Comparison of ENCODE assay signal across 17 mouse cellular contexts in genomic region chr6:140095416-140095815, GRCm38 (mm10). TPM values are rescaled to one million over a fixed set of nuclear protein-coding genes. Genes with fewer than 3 reads are reported as not detected.
DNase-seq lines count a peak whose midpoint lies in the region; ATAC-seq and TF ChIP-seq lines count a peak whose summit lies in the region.
"Had no signal": no experiment of that assay in that cellular context is flagged by ENCODE, and none has a peak within 500 bp of the region (broad histone marks: within the 10 kb centered on the region; RNA-seq: fewer than 3 reads in every experiment).

No protein-coding gene starts in this region.

- DNase-seq in heart, embryonic 10.5 days (ENCODE audit: low spot score), result peak; percentile 90
- no peak for DNase-seq in heart, postnatal 25 days (ENCODE audit: low spot score)
- no peak for DNase-seq in kidney, postnatal 0 days (ENCODE audit: low spot score)
- DNase-seq in kidney, postnatal 10 days, result no peak
- DNase-seq in embryo, embryonic 11 days, result peak; percentile 39
- peak; percentile 11 for DNase-seq in hindbrain, embryonic 11.5 days (ENCODE audit: low spot score)
- DNase-seq in layer of hippocampus, postnatal 10 days (ENCODE audit: low spot score in 2 of 2), result no peak
- DNase-seq: cerebellum, adult 11-12 months; kidney, adult 11 months; lung, postnatal 14 days; right cerebral cortex, adult 18-20 months had no signal

- intact Hi-C loops in heart, postnatal 25 days (cut with DNase I), result no loop called here

- peak overlapping the region; percentile 75 for H3K27ac ChIP-seq in heart, embryonic 10.5 days
- no peak overlapping the region for H3K27ac ChIP-seq in kidney, postnatal 0 days
- H3K27ac ChIP-seq in hindbrain, embryonic 11.5 days (ENCODE audit: low read depth, low read length), result no peak overlapping the region
- H3K27ac ChIP-seq: liver, embryonic 12.5 days; neural tube, embryonic 12.5 days had no signal

- ATAC-seq in kidney, postnatal 0 days (replicated peaks; ENCODE audit: low FRiP score, low read depth), result no peak
- peak; percentile 76 for ATAC-seq in hindbrain, embryonic 11.5 days (ENCODE audit: low FRiP score)
- no peak for ATAC-seq in erythroid progenitor cell, adult 5-6 weeks (replicated peaks; ENCODE audit: low FRiP score, poor library complexity, severe bottlenecking)
- ATAC-seq: liver, embryonic 12.5 days had no signal

- no peak overlapping the region for H3K4me2 ChIP-seq in kidney, postnatal 0 days (ENCODE audit: low read length)
- no peak overlapping the region for H3K4me2 ChIP-seq in hindbrain, embryonic 11.5 days (replicated peaks; ENCODE audit: low read depth, low read length)
- H3K4me2 ChIP-seq: liver, embryonic 12.5 days; neural tube, embryonic 12.5 days had no signal

- WGBS in heart, embryonic 10.5 days, result 36% methylated on average over 10 of the region's 10 CpGs
- 58% methylated on average over 10 of the region's 10 CpGs for WGBS in kidney, postnatal 0 days
- 68% methylated on average over 10 of the region's 10 CpGs for WGBS in hindbrain, embryonic 11.5 days

- H3K9ac ChIP-seq in kidney, postnatal 0 days (ENCODE audit: low read depth, low read length), result no peak overlapping the region
- H3K9ac ChIP-seq in hindbrain, embryonic 11.5 days (ENCODE audit: low read depth, low read length), result no peak overlapping the region
- H3K9ac ChIP-seq: liver, embryonic 12.5 days; neural tube, embryonic 12.5 days had no signal

- 0 out of 2 replicates have a peak, but pooled peaks have one; percentile 12 for TF ChIP-seq CTCF in kidney, postnatal 0 days (IDR thresholded peaks at IDR 0.05; ENCODE audit: low read depth)

- H3K27me3 ChIP-seq in heart, embryonic 10.5 days (ENCODE audit: insufficient read depth, poor library complexity, severe bottlenecking), result no peaks in the 10 kb centered on the region
- H3K27me3 ChIP-seq in kidney, postnatal 0 days (ENCODE audit: insufficient read depth, low read length), result no peaks in the 10 kb centered on the region
- H3K27me3 ChIP-seq in hindbrain, embryonic 11.5 days (ENCODE audit: control insufficient read depth, insufficient read depth, low read length), result no peaks in the 10 kb centered on the region
- H3K27me3 ChIP-seq: liver, embryonic 12.5 days; neural tube, embryonic 12.5 days had no signal

- H3K4me1 ChIP-seq in heart, embryonic 10.5 days, result peaks cover 14% of the 10 kb centered on the region
- H3K4me1 ChIP-seq in kidney, postnatal 0 days (replicated peaks; ENCODE audit: insufficient read depth, low read length), result no peaks in the 10 kb centered on the region; the same call in 1 of the 2 replicates
- H3K4me1 ChIP-seq in hindbrain, embryonic 11.5 days (replicated peaks; ENCODE audit: control insufficient read depth, insufficient read depth, low read length), result no peaks in the 10 kb centered on the region
- H3K4me1 ChIP-seq: liver, embryonic 12.5 days; neural tube, embryonic 12.5 days had no signal

- H3K9me3 ChIP-seq in heart, embryonic 10.5 days, result no peaks in the 10 kb centered on the region
- no peaks in the 10 kb centered on the region for H3K9me3 ChIP-seq in kidney, postnatal 0 days (replicated peaks; ENCODE audit: low read length)
- H3K9me3 ChIP-seq in hindbrain, embryonic 11.5 days (ENCODE audit: control insufficient read depth, low read length), result no peaks in the 10 kb centered on the region
- H3K9me3 ChIP-seq: liver, embryonic 12.5 days; neural tube, embryonic 12.5 days had no signal

- no peaks in the 10 kb centered on the region for H3K36me3 ChIP-seq in heart, embryonic 10.5 days
- no peaks in the 10 kb centered on the region for H3K36me3 ChIP-seq in kidney, postnatal 0 days (ENCODE audit: insufficient read depth, low read length)
- no peaks in the 10 kb centered on the region for H3K36me3 ChIP-seq in hindbrain, embryonic 11.5 days (ENCODE audit: control insufficient read depth, insufficient read depth, low read length)
- H3K36me3 ChIP-seq: liver, embryonic 12.5 days; neural tube, embryonic 12.5 days had no signal

- H3K4me3 ChIP-seq in heart, embryonic 10.5 days, result 0 out of 2 replicates have a peak overlapping the region, but pooled peaks have one; percentile 5
- H3K4me3 ChIP-seq in kidney, postnatal 0 days (replicated peaks; ENCODE audit: low read depth, low read length), result no peak overlapping the region
- no peak overlapping the region for H3K4me3 ChIP-seq in hindbrain, embryonic 11.5 days (ENCODE audit: low read depth, low read length)
- H3K4me3 ChIP-seq: liver, embryonic 12.5 days; neural tube, embryonic 12.5 days had no signal

RNA-seq across cellular contexts. Expression of gene Plcz1, which starts 54.2 kb away (rescaled TPM):
- polyA plus RNA-seq in heart, embryonic 10.5 days (2016; fragmentation: Nextera tagmentation; extraction: Ambion mirVana), result not detected in 2 replicates
- total RNA-seq in heart, postnatal 25 days (2021), result not detected
- 0.05 and 0.06 TPM in 2 replicates for polyA plus RNA-seq in kidney, postnatal 0 days (2015; fragmentation: Nextera tagmentation; extraction: Ambion mirVana)
- polyA plus RNA-seq in hindbrain, embryonic 11.5 days (2014; fragmentation: Nextera tagmentation; extraction: Ambion mirVana), result not detected in 2 replicates
- 1 to 10 TPM in 1 of 2 experiments, under 1 TPM in 1; 0.89 to 1.1 TPM for total RNA-seq in layer of hippocampus, postnatal 10 days (2021)
- not detected in 2 replicates for total RNA-seq in erythroid progenitor cell, adult 5-6 weeks (2015; ENCODE audit: low replicate concordance)
- not detected in 2 replicates for total RNA-seq in erythroid progenitor cell, adult 5-6 weeks (2017; ENCODE audit: low replicate concordance)
- total RNA-seq: adrenal gland, adult 18-20 months; granulocyte monocyte progenitor cell, adult 5-6 weeks had no signal
- polyA plus RNA-seq: liver, embryonic 12.5 days; neural tube, embryonic 12.5 days had no signal

RNA-seq across cellular contexts. Expression of gene Capza3, which starts 54.4 kb away (rescaled TPM):
- polyA plus RNA-seq in heart, embryonic 10.5 days (2016; fragmentation: Nextera tagmentation; extraction: Ambion mirVana), result not detected in 2 replicates
- total RNA-seq in heart, postnatal 25 days (2021), result not detected
- polyA plus RNA-seq in kidney, postnatal 0 days (2015; fragmentation: Nextera tagmentation; extraction: Ambion mirVana), result not detected in 2 replicates
- polyA plus RNA-seq in hindbrain, embryonic 11.5 days (2014; fragmentation: Nextera tagmentation; extraction: Ambion mirVana), result not detected in 2 replicates
- total RNA-seq in layer of hippocampus, postnatal 10 days (2021), result not detected
- not detected in 2 replicates for total RNA-seq in erythroid progenitor cell, adult 5-6 weeks (2015; ENCODE audit: low replicate concordance)
- total RNA-seq in erythroid progenitor cell, adult 5-6 weeks (2017; ENCODE audit: low replicate concordance), result not detected in 2 replicates
- total RNA-seq: adrenal gland, adult 18-20 months; granulocyte monocyte progenitor cell, adult 5-6 weeks; layer of hippocampus, adult 18-20 months had no signal
- polyA plus RNA-seq: liver, embryonic 12.5 days; neural tube, embryonic 12.5 days had no signal

Comparison
In these comparisons a context has a peak if more than half of its experiments do, and no peak if none do; other contexts are left out.
1. DNase-seq: peak in heart, embryonic 10.5 days (single experiment), embryo, embryonic 11 days (single experiment) and hindbrain, embryonic 11.5 days (single experiment); none in heart, postnatal 25 days (single experiment), kidney, postnatal 0 days (single experiment), kidney, postnatal 10 days (single experiment) and layer of hippocampus, postnatal 10 days (0 of 2).